Mouse (Mus musculus) granulocyte monocyte progenitor cell, adult 5-6 weeks (primary cell): ENCODE measurements at regions not wholly inside any gene's neighbourhood (a gene's known extent, or its start where the extent isn't known, plus 50 kb on each side); places are given as distances from the start of the nearest gene placed in this dataset.

Source experiments
- ATAC-seq: replicated peaks from 2 replicates; pipeline ENCODE4 v1.8.0; 2016; ENCODE audit warnings: mild to moderate bottlenecking, moderate TSS enrichment, inconsistent platforms; ENCODE audit not compliant: poor library complexity, severe bottlenecking

GRCm38 (mm10) chr3:70321161-70321657, 313.8 kb downstream of the Otol1 start:
- ATAC-seq = no peak

DNA sequence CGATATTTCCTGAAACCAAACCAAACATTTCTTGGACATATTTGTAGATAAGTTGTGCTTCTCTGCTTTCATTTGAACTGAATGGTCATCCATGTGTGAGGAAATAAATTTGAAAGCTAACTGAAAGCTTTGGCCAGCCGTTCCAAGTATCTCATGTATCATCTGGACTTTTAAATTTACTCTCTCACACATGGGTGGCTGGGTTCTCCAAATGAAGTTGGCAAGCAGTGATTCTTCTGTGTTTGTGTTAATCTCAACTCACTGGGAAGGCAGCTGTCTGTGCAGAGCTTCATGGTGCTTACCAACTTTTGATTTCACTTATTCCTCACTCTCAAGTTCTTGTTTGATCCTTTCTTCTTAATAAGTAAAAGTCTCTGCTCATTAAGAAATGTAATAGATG, 317.3 kb downstream of the Otol1 start:
- no peak for ATAC-seq
